Mouse (Mus musculus) liver, embryonic 14.5 days (tissue): ENCODE data around the gene Naaladl1.

ENCODE experiments used
- CTCF ChIP-seq: IDR thresholded peaks from 2 replicates; pipeline ENCODE4 v1.5.1; 2016; ENCODE audit warnings: antibody characterized with exemption, low read depth, control low read depth
- EP300 ChIP-seq: IDR thresholded peaks from 2 replicates; pipeline ENCODE4 v1.6.1; 2016; ENCODE audit warnings: antibody characterized with exemption, low read depth

DNA sequence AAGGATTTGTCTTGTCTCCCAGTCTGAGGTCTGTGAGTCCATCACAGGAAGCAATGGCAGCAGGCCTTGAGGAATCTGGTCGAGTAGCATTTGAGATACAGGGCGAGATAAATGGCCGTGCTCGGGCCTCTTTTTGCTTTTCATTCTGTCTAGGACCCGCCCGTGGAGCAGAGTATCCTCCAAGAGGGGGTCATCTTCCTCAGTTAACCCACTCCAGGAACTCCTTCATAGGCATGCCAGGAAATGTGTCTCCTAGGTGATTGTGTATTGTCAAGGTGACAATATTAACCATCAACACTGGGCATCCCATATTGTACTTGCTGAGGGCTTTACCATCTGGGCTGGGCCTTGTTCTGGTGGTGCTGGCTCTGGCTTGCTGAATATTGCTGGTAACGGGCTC is 11.5 kb upstream of the Naaladl1 start, which contains the start of gene AC131692.1:
- no peak for TF ChIP-seq CTCF
- no peak for TF ChIP-seq EP300
